In genomic region chr13:45732590-45732989, GRCm38 (mm10) we compare ENCODE assay signal across 26 mouse cellular contexts.
"Had no signal": no experiment of that assay in that cellular context is flagged by ENCODE, and none has a peak within 500 bp of the region (broad histone marks: within the 10 kb centered on the region; RNA-seq: fewer than 3 reads in every experiment).

No protein-coding gene starts in this region.

- H3K4me2 ChIP-seq: hindbrain, embryonic 12.5 days; hindbrain, embryonic 14.5 days; intestine, embryonic 15.5 days; limb, embryonic 12.5 days; liver, embryonic 11.5 days; liver, embryonic 13.5 days; liver, embryonic 15.5 days had no signal

- H3K27me3 ChIP-seq: hindbrain, embryonic 12.5 days; intestine, embryonic 15.5 days; limb, embryonic 12.5 days; liver, embryonic 13.5 days; liver, embryonic 15.5 days had no signal

- H3K9ac ChIP-seq: hindbrain, embryonic 12.5 days; hindbrain, embryonic 14.5 days; intestine, embryonic 15.5 days; limb, embryonic 12.5 days; liver, embryonic 13.5 days; liver, embryonic 15.5 days; liver, postnatal 0 days had no signal

- H3K4me1 ChIP-seq: intestine, embryonic 15.5 days; limb, embryonic 10.5 days; limb, embryonic 12.5 days; liver, embryonic 13.5 days; liver, embryonic 15.5 days had no signal

- H3K4me3 ChIP-seq: gastrocnemius, adult 2 months; hindbrain, embryonic 10.5 days; hindbrain, embryonic 12.5 days; intestine, embryonic 15.5 days; layer of hippocampus, adult 2 months; left cerebral cortex, adult 2 months; limb, embryonic 10.5 days; limb, embryonic 12.5 days; liver, embryonic 13.5 days; liver, embryonic 15.5 days had no signal

- H3K36me3 ChIP-seq: hindbrain, embryonic 10.5 days; hindbrain, embryonic 12.5 days; limb, embryonic 10.5 days; limb, embryonic 12.5 days; liver, embryonic 13.5 days; liver, embryonic 15.5 days had no signal

- DNase-seq: gastrocnemius, adult 2 months; gastrocnemius, postnatal 10 days; gastrocnemius, postnatal 25 days; heart, postnatal 36 days; kidney, adult 18-20 months; kidney, adult 8-10 months; kidney, postnatal 10 days; kidney, postnatal 25 days; kidney, postnatal 4 days; liver; liver, embryonic 13.5 days; liver, postnatal 0 days had no signal

- H3K27ac ChIP-seq: gastrocnemius, adult 2 months; hindbrain, embryonic 10.5 days; hindbrain, embryonic 12.5 days; hindbrain, embryonic 14.5 days; intestine, embryonic 15.5 days; layer of hippocampus, adult 2 months; left cerebral cortex, adult 2 months; limb, embryonic 10.5 days; limb, embryonic 12.5 days; liver, embryonic 13.5 days; liver, embryonic 15.5 days had no signal

- H3K9me3 ChIP-seq: hindbrain, embryonic 10.5 days; hindbrain, embryonic 12.5 days; intestine, embryonic 15.5 days; limb, embryonic 10.5 days; limb, embryonic 12.5 days; liver, embryonic 13.5 days; liver, embryonic 15.5 days had no signal

- ATAC-seq: forebrain, embryonic 16.5 days; hindbrain, embryonic 16.5 days; inflammation-experienced regulatory T-cells, adult 6 months; intestine, embryonic 15.5 days; intestine, postnatal 0 days; liver, postnatal 0 days had no signal
